In the genomic region with DNA sequence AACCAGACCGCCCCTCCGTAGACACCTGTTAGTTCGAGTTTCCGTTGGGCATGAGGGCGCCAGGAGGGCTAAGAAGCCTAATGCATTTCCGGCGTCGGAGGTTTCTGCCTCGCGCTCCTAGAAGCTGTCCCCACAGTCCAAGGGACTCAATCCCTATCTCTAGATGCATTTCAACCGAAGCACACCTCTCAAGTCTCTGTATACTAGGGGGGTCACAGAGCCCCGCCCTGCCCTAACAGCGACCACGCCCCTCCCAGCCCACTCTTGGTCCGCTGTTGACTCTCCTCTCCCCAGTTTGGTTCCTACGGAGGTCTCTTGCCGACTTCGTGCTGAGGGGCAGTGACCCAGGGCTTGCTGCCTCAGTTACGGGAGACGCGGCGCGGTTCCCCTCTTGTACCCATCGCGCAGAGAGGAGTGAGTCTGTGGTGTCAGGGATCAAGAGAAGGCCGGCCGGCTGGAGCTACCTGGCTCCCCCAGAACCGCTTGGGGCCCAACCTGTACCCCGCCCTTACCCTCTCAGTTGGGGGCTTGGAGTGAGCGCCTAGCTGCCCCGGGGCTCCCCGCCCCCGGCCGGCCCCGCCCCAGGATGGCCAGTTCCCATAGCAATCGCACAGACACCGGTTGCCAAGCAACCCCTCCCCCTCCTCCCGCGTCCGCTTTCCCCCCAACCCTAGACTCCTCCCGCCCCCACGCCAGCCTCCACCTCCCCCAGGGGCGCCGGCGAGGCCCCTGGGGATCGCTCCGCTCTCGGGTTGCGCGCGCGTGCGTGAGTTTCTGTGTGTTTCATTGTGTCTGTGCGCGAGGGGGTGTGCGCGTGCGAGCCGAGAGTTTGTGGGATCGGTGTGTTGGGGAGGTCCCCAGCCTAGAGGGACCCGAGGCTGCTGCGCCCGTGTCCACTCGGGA, we compare ENCODE assay signal across 8 mouse cellular contexts. TPM values are rescaled to one million over a fixed set of nuclear protein-coding genes. Genes with fewer than 3 reads are reported as not detected.
DNase-seq lines count a peak whose midpoint lies in the region; ATAC-seq and TF ChIP-seq lines count a peak whose summit lies in the region.

No protein-coding gene starts in this region.

- H3K27me3 ChIP-seq in kidney, embryonic 14.5 days (ENCODE audit: control insufficient read depth, insufficient read depth, low read length): peaks cover 13% of the 10 kb centered on the region
- H3K27me3 ChIP-seq in forebrain, embryonic 14.5 days (replicated peaks; ENCODE audit: control insufficient read depth, insufficient read depth, low read length): no peaks in the 10 kb centered on the region
- H3K27me3 ChIP-seq in liver, embryonic 14.5 days (ENCODE audit: control insufficient read depth, insufficient read depth, low read length): peaks cover 51% of the 10 kb centered on the region
- H3K27me3 ChIP-seq in stomach, postnatal 0 days (ENCODE audit: control insufficient read depth, insufficient read depth, low read length): peaks cover 4% of the 10 kb centered on the region

- no peak for TF ChIP-seq CTCF in brain, embryonic 14.5 days (IDR thresholded peaks at IDR 0.05; ENCODE audit: borderline replicate concordance, extremely low read depth, insufficient read depth, insufficient read length)
- no peak for TF ChIP-seq CTCF in liver, embryonic 14.5 days (IDR thresholded peaks at IDR 0.05; ENCODE audit: low read depth)
- no peak for TF ChIP-seq CTCF in stomach, postnatal 0 days (IDR thresholded peaks at IDR 0.05; ENCODE audit: low read depth)

- peak overlapping the region; percentile 67 for H3K4me3 ChIP-seq in kidney, embryonic 14.5 days (ENCODE audit: low read length)
- H3K4me3 ChIP-seq in forebrain, embryonic 14.5 days (ENCODE audit: low read depth, low read length): peak overlapping the region; percentile 73
- H3K4me3 ChIP-seq in liver, embryonic 14.5 days (ENCODE audit: insufficient read depth in 1 of 2, low read depth in 2 of 2, low read length in 2 of 2): peak overlapping the region in 1 of 2 experiments; percentile 27; a peak in 2 of 4 replicates
- H3K4me3 ChIP-seq in stomach, postnatal 0 days (ENCODE audit: low read depth, low read length): peak overlapping the region; percentile 46

- peak overlapping the region; percentile 99 for H3K4me2 ChIP-seq in kidney, embryonic 14.5 days (replicated peaks; ENCODE audit: low read depth, low read length)
- peak overlapping the region; percentile 92 for H3K4me2 ChIP-seq in forebrain, embryonic 14.5 days (ENCODE audit: low read length)
- H3K4me2 ChIP-seq in liver, embryonic 14.5 days (ENCODE audit: low read depth): peak overlapping the region; percentile 37
- peak overlapping the region; percentile 91 for H3K4me2 ChIP-seq in stomach, postnatal 0 days (replicated peaks; ENCODE audit: low read depth)

- H3K36me3 ChIP-seq in kidney, embryonic 14.5 days (ENCODE audit: control insufficient read depth, insufficient read depth, low read length): no peaks in the 10 kb centered on the region
- H3K36me3 ChIP-seq in forebrain, embryonic 14.5 days (ENCODE audit: control insufficient read depth, insufficient read depth, low read length): peaks cover 8% of the 10 kb centered on the region
- H3K36me3 ChIP-seq in liver, embryonic 14.5 days (replicated peaks; ENCODE audit: control insufficient read depth, insufficient read depth, low read depth): no peaks in the 10 kb centered on the region
- no peaks in the 10 kb centered on the region for H3K36me3 ChIP-seq in stomach, postnatal 0 days (ENCODE audit: control insufficient read depth, insufficient read depth, low read length)

- peak; percentile 44 for ATAC-seq in kidney, embryonic 14.5 days (ENCODE audit: low FRiP score, low TSS enrichment)
- ATAC-seq in forebrain, embryonic 14.5 days: peak; percentile 58
- ATAC-seq in liver, embryonic 14.5 days (ENCODE audit: insufficient read depth): no peak
- 0 out of 2 replicates have a peak, but pooled peaks have one; percentile 32 for ATAC-seq in stomach, postnatal 0 days (ENCODE audit: low FRiP score, low TSS enrichment)

- peaks cover 25% of the 10 kb centered on the region for H3K4me1 ChIP-seq in kidney, embryonic 14.5 days (ENCODE audit: control insufficient read depth, insufficient read depth, low read length)
- peaks cover 32% of the 10 kb centered on the region for H3K4me1 ChIP-seq in forebrain, embryonic 14.5 days (ENCODE audit: control insufficient read depth, insufficient read depth, low read length)
- H3K4me1 ChIP-seq in liver, embryonic 14.5 days (replicated peaks; ENCODE audit: control insufficient read depth in 2 of 2, insufficient read depth in 2 of 2, low read length in 1 of 2): no peaks in the 10 kb centered on the region
- H3K4me1 ChIP-seq in stomach, postnatal 0 days (replicated peaks; ENCODE audit: control insufficient read depth, insufficient read depth): peaks cover 6% of the 10 kb centered on the region; the same call in 1 of the 2 replicates

- no peak for TF ChIP-seq EP300 in liver, embryonic 14.5 days (IDR thresholded peaks at IDR 0.05; ENCODE audit: low read depth)
- no peak for TF ChIP-seq EP300 in stomach, postnatal 0 days (optimal IDR thresholded peaks at IDR 0.05)

- peak overlapping the region; percentile 63 for H3K9ac ChIP-seq in kidney, embryonic 14.5 days (ENCODE audit: low read depth, low read length)
- H3K9ac ChIP-seq in forebrain, embryonic 14.5 days (ENCODE audit: low read length): peak overlapping the region; percentile 91
- no peak overlapping the region for H3K9ac ChIP-seq in liver, embryonic 14.5 days (replicated peaks)
- 0 out of 2 replicates have a peak overlapping the region, but pooled peaks have one; percentile 35 for H3K9ac ChIP-seq in stomach, postnatal 0 days (ENCODE audit: low read length)

- H3K27ac ChIP-seq in kidney, embryonic 14.5 days (ENCODE audit: low read depth, low read length): no peak overlapping the region
- H3K27ac ChIP-seq in forebrain, embryonic 14.5 days (ENCODE audit: low read depth, low read length): peak overlapping the region; percentile 97
- H3K27ac ChIP-seq in liver, embryonic 14.5 days: no peak overlapping the region
- no peak overlapping the region for H3K27ac ChIP-seq in stomach, postnatal 0 days (replicated peaks)

- H3K9me3 ChIP-seq in kidney, embryonic 14.5 days (ENCODE audit: control insufficient read depth, low read length): no peaks in the 10 kb centered on the region
- no peaks in the 10 kb centered on the region for H3K9me3 ChIP-seq in forebrain, embryonic 14.5 days (replicated peaks; ENCODE audit: control insufficient read depth, low read length)
- no peaks in the 10 kb centered on the region for H3K9me3 ChIP-seq in liver, embryonic 14.5 days (ENCODE audit: control insufficient read depth, low read length)
- no peaks in the 10 kb centered on the region for H3K9me3 ChIP-seq in stomach, postnatal 0 days (ENCODE audit: control insufficient read depth, low read length)

- under 1% methylated on average over 61 of the region's 64 CpGs for WGBS in kidney, embryonic 14.5 days
- WGBS in forebrain, embryonic 14.5 days: 1% methylated on average over 63 of the region's 64 CpGs
- 2% methylated on average over 61 of the region's 64 CpGs for WGBS in liver, embryonic 14.5 days (ENCODE audit: insufficient replicate concordance)
- under 1% methylated on average over 55 of the region's 64 CpGs for WGBS in stomach, postnatal 0 days

- DNase-seq in kidney, postnatal 25 days: no peak
- peak; percentile 90 for DNase-seq in brain, embryonic 14.5 days (ENCODE audit: low read depth)
- peak; percentile 87 for DNase-seq in forebrain, embryonic 14.5 days (ENCODE audit: low spot score)
- no peak for DNase-seq in liver, embryonic 14.5 days (ENCODE audit: low read depth in 3 of 3, low spot score in 3 of 3)
- DNase-seq in stomach, postnatal 0 days (ENCODE audit: low spot score): peak; percentile 29
- DNase-seq in cerebellum, adult 9-10 months: no peak
- no peak for DNase-seq in adrenal gland, postnatal 4 days (ENCODE audit: low spot score in 2 of 2)

- TF ChIP-seq POLR2A in brain, embryonic 14.5 days (IDR thresholded peaks at IDR 0.05; ENCODE audit: borderline replicate concordance, extremely low read depth, insufficient read depth, insufficient read length, poor library complexity, severe bottlenecking): peak; percentile 38; the same call in 1 of the 2 replicates

RNA-seq across cellular contexts. Expression of gene Cacng4, which starts 0.9 kb away (rescaled TPM):
- polyA plus RNA-seq in kidney, embryonic 14.5 days (2014; fragmentation: Nextera tagmentation; extraction: Ambion mirVana): 3.7 and 5.2 TPM in 2 replicates
- polyA plus RNA-seq in brain, embryonic 14.5 days (2012; rRNA removed): 117 and 152 TPM in 2 replicates
- polyA plus RNA-seq in forebrain, embryonic 14.5 days (2014; fragmentation: Nextera tagmentation; extraction: Ambion mirVana): 35.4 and 40.8 TPM in 2 replicates
- 0.15 and 0.21 TPM in 2 replicates for polyA plus RNA-seq in liver, embryonic 14.5 days (2012; rRNA removed)
- 0.09 TPM in 1 of 2 replicates, not detected in the other for polyA plus RNA-seq in liver, embryonic 14.5 days (2014; fragmentation: Nextera tagmentation; extraction: Ambion mirVana)
- 1.3 TPM in 2 replicates for polyA plus RNA-seq in stomach, postnatal 0 days (2015; fragmentation: Nextera tagmentation; extraction: Ambion mirVana)
- 10 to 100 TPM in 1 of 2 experiments, 1 to 10 TPM in 1; 8.9 to 12.1 TPM for total RNA-seq in adrenal gland, postnatal 4 days (2021)

Comparison
In these comparisons a context has a peak if more than half of its experiments do, and no peak if none do; other contexts are left out.
1. H3K4me2 ChIP-seq: peak in every context shown above with its lines; median percentile 99 in kidney, embryonic 14.5 days; 92 in forebrain, embryonic 14.5 days; 91 in stomach, postnatal 0 days; 37 in liver, embryonic 14.5 days.
2. DNase-seq: peak in brain, embryonic 14.5 days (single experiment), forebrain, embryonic 14.5 days (single experiment) and stomach, postnatal 0 days (single experiment); none in kidney, postnatal 25 days (0 of 2), liver, embryonic 14.5 days (0 of 3), cerebellum, adult 9-10 months (single experiment) and adrenal gland, postnatal 4 days (0 of 2).